Mouse (Mus musculus): ENCODE measurements around the gene Vps37b. TPM values are rescaled to one million over a fixed set of nuclear protein-coding genes. Genes with fewer than 3 reads are reported as not detected.

Vps37b gene
- total and polyA plus RNA-seq, 2 experiments from 2014 or later = 54.3 to 75.5 TPM

GRCm38 (mm10) chr5:124021701-124022100 lies 10.4 kb downstream of the Vps37b start:
- no peak overlapping the region for H3K4me2 ChIP-seq (ENCODE audit: low read depth, low read length, poor library complexity, severe bottlenecking)
- ATAC-seq (ENCODE audit: low FRiP score) (no peak), DNase-seq (ENCODE audit: low spot score) (no peak)
- H3K9me3 ChIP-seq (ENCODE audit: low read length) = no peaks in the 10 kb centered on the region
- TF ChIP-seq CTCF (IDR thresholded peaks at IDR 0.05) = no peak
- no peaks in the 10 kb centered on the region for H3K36me3 ChIP-seq (ENCODE audit: insufficient read depth, low read length)
- peaks cover 6% of the 10 kb centered on the region; the same call in 1 of the 2 replicates for H3K4me1 ChIP-seq (ENCODE audit: insufficient read depth, low read length)
- H3K9ac ChIP-seq (replicated peaks; ENCODE audit: low read length, poor library complexity, severe bottlenecking) = no peak overlapping the region
- no peak overlapping the region for H3K27ac ChIP-seq (ENCODE audit: low read depth, low read length)
- no peaks in the 10 kb centered on the region for H3K27me3 ChIP-seq (ENCODE audit: insufficient read depth, low read length)
- 62% methylated on average over 11 of the region's 11 CpGs for WGBS
- H3K4me3 ChIP-seq (ENCODE audit: low read depth, low read length) = no peak overlapping the region

- Histone ChIP-seq H3K4me3 (ENCODE audit: low read depth, low read length) (no peak overlapping the region), H3K4me2 (ENCODE audit: low read depth, low read length, poor library complexity, severe bottlenecking) (no peak overlapping the region), H3K27me3 (ENCODE audit: insufficient read depth, low read length) (no peaks in the 10 kb centered on the region), H3K9me3 (ENCODE audit: low read length) (no peaks in the 10 kb centered on the region), H3K27ac (ENCODE audit: low read depth, low read length) (no peak overlapping the region), H3K9ac (replicated peaks; ENCODE audit: low read length, poor library complexity, severe bottlenecking) (no peak overlapping the region), H3K4me1 (ENCODE audit: insufficient read depth, low read length) (peaks cover 5% of the 10 kb centered on the region; the same call in 1 of the 2 replicates), H3K36me3 (ENCODE audit: insufficient read depth, low read length) (no peaks in the 10 kb centered on the region)
- ATAC-seq (ENCODE audit: low FRiP score) = no peak
- DNase-seq (ENCODE audit: low spot score) = no peak
- 89% methylated on average over 11 of the region's 11 CpGs for WGBS
- TF ChIP-seq CTCF (IDR thresholded peaks at IDR 0.05) = no peak
Observed at GRCm38 (mm10) chr5:124021148-124021547, 10.9 kb downstream of the Vps37b start.

DNA sequence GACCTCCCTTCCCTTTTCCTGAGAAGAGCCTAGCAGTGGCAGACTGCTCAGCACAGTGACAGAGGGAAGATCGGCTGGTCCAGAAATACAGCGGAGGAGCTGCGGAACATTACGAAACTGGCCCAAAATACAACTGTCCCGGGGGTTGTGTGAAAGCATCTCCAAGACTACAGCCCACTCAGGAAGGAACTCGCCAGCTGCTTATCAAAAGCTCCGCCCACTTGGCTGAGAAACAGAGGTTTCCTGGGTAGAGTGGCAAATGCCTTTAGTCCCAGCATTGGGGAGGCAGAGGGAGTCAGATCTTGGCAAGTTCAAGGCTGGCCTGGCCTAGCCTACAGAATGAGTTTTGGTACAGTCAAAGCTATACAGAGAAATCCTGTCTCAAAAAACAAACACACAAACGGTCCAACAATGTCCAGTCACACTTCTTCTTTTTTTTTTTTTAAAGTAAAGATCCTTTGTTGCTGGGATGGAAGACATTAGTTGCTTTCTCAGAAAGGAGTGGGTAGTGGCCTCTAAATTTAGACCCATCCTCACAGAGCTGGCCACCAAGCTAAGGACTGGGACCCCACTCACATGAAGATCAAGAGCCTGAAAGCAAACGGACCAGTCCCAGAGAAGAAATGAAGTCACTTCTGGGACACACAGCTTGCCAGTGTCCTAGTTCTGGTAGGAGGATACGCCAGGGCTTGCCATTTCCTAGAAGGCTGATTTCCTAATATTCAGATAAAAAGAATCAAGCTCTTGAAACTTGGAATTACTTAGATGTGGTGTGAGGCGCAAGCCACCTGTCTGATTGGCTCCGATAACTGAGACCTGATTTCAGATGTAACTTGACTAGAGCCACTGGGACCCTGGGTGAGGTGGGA lies 12.5 kb downstream of the Vps37b start:
- WGBS = 60% methylated on average over 12 of the region's 12 CpGs
- Histone ChIP-seq H3K27me3 (ENCODE audit: insufficient read depth, low read length) (no peaks in the 10 kb centered on the region), H3K4me2 (ENCODE audit: low read depth, low read length, poor library complexity, severe bottlenecking) (no peak overlapping the region), H3K9ac (replicated peaks; ENCODE audit: low read length, poor library complexity, severe bottlenecking) (no peak overlapping the region), H3K9me3 (ENCODE audit: low read length) (no peaks in the 10 kb centered on the region), H3K27ac (ENCODE audit: low read depth, low read length) (peak overlapping the region; percentile 32), H3K4me3 (ENCODE audit: low read depth, low read length) (no peak overlapping the region), H3K4me1 (ENCODE audit: insufficient read depth, low read length) (peaks cover 3% of the 10 kb centered on the region; the same call in 1 of the 2 replicates), H3K36me3 (ENCODE audit: insufficient read depth, low read length) (no peaks in the 10 kb centered on the region)
- ATAC-seq (ENCODE audit: low FRiP score) (peak; percentile 72), DNase-seq (ENCODE audit: low spot score) (peak; percentile 89)
- no peak for TF ChIP-seq CTCF (IDR thresholded peaks at IDR 0.05)

DNA sequence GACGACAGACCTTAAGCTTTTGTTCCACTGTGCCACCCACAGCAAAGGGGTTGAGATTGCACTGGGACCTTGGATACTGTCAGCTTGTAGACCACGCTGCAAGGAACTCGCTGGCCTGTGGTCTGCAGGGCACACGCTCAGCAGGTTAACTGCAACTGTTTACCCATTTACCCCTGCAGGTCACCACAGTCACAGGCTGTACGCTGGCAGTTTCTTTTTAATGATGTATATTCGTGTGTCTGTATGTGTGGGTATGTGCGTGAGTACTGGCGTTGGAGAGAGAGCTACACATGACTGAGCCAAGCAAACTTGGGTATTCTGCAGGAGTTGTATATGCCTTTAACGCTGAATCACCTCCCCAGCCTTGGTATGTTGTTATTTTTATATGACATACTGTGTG lies 13.4 kb downstream of the Vps37b start:
- Histone ChIP-seq H3K27ac (ENCODE audit: low read depth, low read length) (peak overlapping the region; percentile 18; the same call in 1 of the 2 replicates), H3K36me3 (ENCODE audit: insufficient read depth, low read length) (no peaks in the 10 kb centered on the region), H3K4me1 (ENCODE audit: insufficient read depth, low read length) (peaks cover 4% of the 10 kb centered on the region), H3K9ac (replicated peaks; ENCODE audit: low read length, poor library complexity, severe bottlenecking) (no peak overlapping the region), H3K4me3 (ENCODE audit: low read depth, low read length) (no peak overlapping the region), H3K4me2 (ENCODE audit: low read depth, low read length, poor library complexity, severe bottlenecking) (no peak overlapping the region), H3K27me3 (ENCODE audit: insufficient read depth, low read length) (no peaks in the 10 kb centered on the region), H3K9me3 (ENCODE audit: low read length) (no peaks in the 10 kb centered on the region)
- ATAC-seq (ENCODE audit: low FRiP score) (no peak), DNase-seq (ENCODE audit: low spot score) (no peak)
- WGBS = 82% methylated on average over 9 of the region's 9 CpGs
- TF ChIP-seq CTCF (IDR thresholded peaks at IDR 0.05) = no peak

GRCm38 (mm10) chr5:124017941-124018340 lies 14.1 kb downstream of the Vps37b start:
- H3K27me3 ChIP-seq (ENCODE audit: insufficient read depth, low read length) = no peaks in the 10 kb centered on the region
- no peak for DNase-seq (ENCODE audit: low spot score)
- no peaks in the 10 kb centered on the region for H3K36me3 ChIP-seq (ENCODE audit: insufficient read depth, low read length)
- 66% methylated on average over 9 of the region's 9 CpGs for WGBS
- TF ChIP-seq CTCF (IDR thresholded peaks at IDR 0.05) = no peak
- H3K27ac ChIP-seq (ENCODE audit: low read depth, low read length) = no peak overlapping the region
- H3K4me2 ChIP-seq (ENCODE audit: low read depth, low read length, poor library complexity, severe bottlenecking) = no peak overlapping the region
- peaks cover 3% of the 10 kb centered on the region; the same call in 1 of the 2 replicates for H3K4me1 ChIP-seq (ENCODE audit: insufficient read depth, low read length)
- no peak for ATAC-seq (ENCODE audit: low FRiP score)
- no peaks in the 10 kb centered on the region for H3K9me3 ChIP-seq (ENCODE audit: low read length)
- no peak overlapping the region for H3K9ac ChIP-seq (replicated peaks; ENCODE audit: low read length, poor library complexity, severe bottlenecking)
- no peak overlapping the region for H3K4me3 ChIP-seq (ENCODE audit: low read depth, low read length)

GRCm38 (mm10) chr5:124016291-124016821 lies 15.7 kb downstream of the Vps37b start:
- WGBS = 80% methylated on average over 7 of the region's 7 CpGs
- no peaks in the 10 kb centered on the region for H3K27me3 ChIP-seq (ENCODE audit: insufficient read depth, low read length)
- no peak overlapping the region for H3K4me3 ChIP-seq (ENCODE audit: low read depth, low read length)
- no peak for ATAC-seq (ENCODE audit: low FRiP score)
- no peak for TF ChIP-seq CTCF (IDR thresholded peaks at IDR 0.05)
- no peaks in the 10 kb centered on the region for H3K36me3 ChIP-seq (ENCODE audit: insufficient read depth, low read length)
- DNase-seq (ENCODE audit: low spot score) = no peak
- H3K9me3 ChIP-seq (ENCODE audit: low read length) = no peaks in the 10 kb centered on the region
- no peak overlapping the region for H3K9ac ChIP-seq (replicated peaks; ENCODE audit: low read length, poor library complexity, severe bottlenecking)
- H3K27ac ChIP-seq (ENCODE audit: low read depth, low read length) = no peak overlapping the region
- no peak overlapping the region for H3K4me2 ChIP-seq (ENCODE audit: low read depth, low read length, poor library complexity, severe bottlenecking)
- H3K4me1 ChIP-seq (ENCODE audit: insufficient read depth, low read length) = peaks cover 6% of the 10 kb centered on the region
